Mouse (Mus musculus) mesoderm, embryonic 11.5 days (tissue): Measurements from ENCODE around the gene Reg4.

Experiments used
- DNase-seq: peaks from one replicate; pipeline ENCODE4 v3.0.0-alpha.2; 2012; ENCODE audit warnings: low read depth, low spot score

The Reg4 gene

GRCm38 (mm10) chr3:98236266-98236665, 14.3 kb downstream of the Reg4 start:
- no peak for DNase-seq

GRCm38 (mm10) chr3:98237240-98237639, 15.3 kb downstream of the Reg4 start:
- no peak for DNase-seq

GRCm38 (mm10) chr3:98238150-98238549, 16.2 kb downstream of the Reg4 start:
- DNase-seq, result no peak

GRCm38 (mm10) chr3:98242051-98242450, 20.1 kb downstream of the Reg4 start:
- DNase-seq, result no peak

GRCm38 (mm10) chr3:98242458-98243037, 20.6 kb downstream of the Reg4 start:
- DNase-seq, result no peak

GRCm38 (mm10) chr3:98245892-98246291, 23.9 kb downstream of the Reg4 start:
- no peak for DNase-seq

- DNase-seq, result peak; percentile 39
Observed at GRCm38 (mm10) chr3:98246985-98247751, 25.2 kb downstream of the Reg4 start.

- no peak for DNase-seq
Observed at GRCm38 (mm10) chr3:98249378-98249777, 27.4 kb downstream of the Reg4 start.

GRCm38 (mm10) chr3:98249833-98250448, 28.0 kb downstream of the Reg4 start:
- no peak for DNase-seq

- DNase-seq, result no peak
Observed at GRCm38 (mm10) chr3:98254059-98254458, 32.1 kb downstream of the Reg4 start.

- no peak for DNase-seq
Observed at GRCm38 (mm10) chr3:98254656-98255583, 33.0 kb downstream of the Reg4 start.

- DNase-seq, result no peak
Observed at GRCm38 (mm10) chr3:98258723-98259122, 36.8 kb downstream of the Reg4 start.

- no peak for DNase-seq
Observed at GRCm38 (mm10) chr3:98259271-98259751, 37.4 kb downstream of the Reg4 start.

- DNase-seq, result no peak
Observed at GRCm38 (mm10) chr3:98260534-98260933, 38.6 kb downstream of the Reg4 start.

- no peak for DNase-seq
Observed at GRCm38 (mm10) chr3:98261415-98261814, 39.5 kb downstream of the Reg4 start.

- no peak for DNase-seq
Observed at GRCm38 (mm10) chr3:98262133-98262532, 40.2 kb downstream of the Reg4 start.

- no peak for DNase-seq
Observed at GRCm38 (mm10) chr3:98267249-98267651, 45.3 kb downstream of the Reg4 start.

- no peak for DNase-seq
Observed at GRCm38 (mm10) chr3:98273623-98274398, 51.9 kb downstream of the Reg4 start.

- no peak for DNase-seq
Observed at GRCm38 (mm10) chr3:98279682-98280081, 57.7 kb downstream of the Reg4 start.

- DNase-seq, result no peak
Observed at GRCm38 (mm10) chr3:98280204-98280932, 58.4 kb downstream of the Reg4 start, which contains the start of gene Hmgcs2. Hmgcs2 (plus strand) TSS chr3:98280435.
